Mouse (Mus musculus) left cerebral cortex, adult 2 months (tissue): ENCODE data around the gene Fkbpl. TPM values are rescaled to one million over a fixed set of nuclear protein-coding genes. Genes with fewer than 3 reads are reported as not detected.
A peak's percentile ranks its signal among the peaks of the same experiment; 100 is the strongest.

ENCODE experiments used
- DNase-seq, 2 experiments: peaks; one replicate each; pipeline ENCODE4 v3.0.0; 2021 to 2022; ENCODE audit warnings: low spot score in 2 of 2, mixed read lengths in 1 of 2; ENCODE audit errors: extremely low spot score in 1 of 2
- H3K27ac ChIP-seq: fragments of 200-600 bp; 2 replicates; pipeline ENCODE4 v1.8.1; 2022
- H3K4me3 ChIP-seq: fragments of 200-600 bp; 2 replicates; pipeline ENCODE4 v1.8.1; 2022
- CTCF ChIP-seq: fragments of 200-600 bp; IDR thresholded peaks from 2 replicates; pipeline ENCODE4 v1.8.1; 2022; ENCODE audit warnings: antibody characterized with exemption, mild to moderate bottlenecking, moderate library complexity
- intact Hi-C: fragments of 180-260 bp; cut with DNase I; formaldehyde crosslinking; loops from one replicate; pipeline ENCODE4 v1.15.1; 2025
- total RNA-seq, 2 experiments: library from RNA; stranded (reverse); gene quantifications; 2 replicates each; pipeline ENCODE4 v1.2.3; 2021

Fkbpl gene
- total RNA-seq, 2 experiments from 2014 or later, result 10.9 to 16.9 TPM

DNA sequence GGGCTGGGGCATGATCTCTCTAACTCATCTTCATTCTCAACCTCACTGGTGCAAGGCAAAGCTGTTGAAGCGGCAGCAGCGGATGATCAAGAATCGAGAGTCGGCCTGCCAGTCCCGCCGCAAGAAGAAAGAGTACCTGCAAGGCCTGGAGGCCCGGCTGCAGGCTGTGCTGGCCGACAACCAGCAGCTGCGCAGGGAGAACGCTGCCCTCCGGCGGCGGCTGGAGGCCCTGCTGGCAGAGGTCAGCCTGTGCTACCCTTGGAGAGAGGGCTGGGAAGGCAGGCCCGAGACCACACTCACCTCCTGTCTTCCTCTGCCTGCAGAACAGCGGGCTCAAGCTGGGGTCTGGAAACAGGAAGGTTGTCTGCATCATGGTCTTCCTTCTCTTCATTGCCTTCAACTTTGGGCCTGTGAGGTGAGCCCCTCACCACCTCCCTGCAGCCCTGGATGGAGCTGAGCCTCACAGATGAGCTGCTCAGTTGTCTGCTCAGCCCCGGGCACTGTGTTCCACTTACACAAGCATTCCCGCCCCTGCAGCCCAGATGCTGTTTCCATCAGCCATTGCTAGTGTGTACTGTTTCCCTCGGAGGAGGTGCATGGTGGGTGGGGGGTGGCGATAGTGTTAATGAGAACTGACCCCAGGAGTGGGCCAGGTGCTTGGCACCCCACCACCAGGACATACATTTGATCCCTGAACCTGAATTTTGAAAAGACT is 7.1 kb downstream of the Fkbpl start:
- peak; percentile 53 for TF ChIP-seq CTCF
- Histone ChIP-seq H3K4me3 (no peak overlapping the region), H3K27ac (peak overlapping the region; percentile 29)
- DNase-seq, result no peak
- intact Hi-C loops, result loop anchor here (5.0 kb wide), 2 partner anchors 161 to 241 kb away; no protein-coding TSS in a partner anchor

- peak overlapping the region; percentile 29; the same call in 1 of the 2 replicates for H3K27ac ChIP-seq
- intact Hi-C loops, result loop anchor here (5.0 kb wide), 2 partner anchors 160 to 240 kb away; no protein-coding TSS in a partner anchor
- TF ChIP-seq CTCF, result no peak
Observed at GRCm38 (mm10) chr17:34652546-34652945, 8.0 kb downstream of the Fkbpl start.

GRCm38 (mm10) chr17:34652985-34653384 is 8.4 kb downstream of the Fkbpl start:
- no peak for DNase-seq
- no peak overlapping the region; the same call in 1 of the 2 replicates for H3K27ac ChIP-seq
- TF ChIP-seq CTCF, result no peak
- intact Hi-C loops, result loop anchor here (5.0 kb wide), 2 partner anchors 159 to 239 kb away; no protein-coding TSS in a partner anchor
- H3K4me3 ChIP-seq, result no peak overlapping the region

More at GRCm38 (mm10) chr17:34652546-34652945, 8.0 kb downstream of the Fkbpl start:
- DNase-seq, result no peak
- H3K4me3 ChIP-seq, result no peak overlapping the region

DNA sequence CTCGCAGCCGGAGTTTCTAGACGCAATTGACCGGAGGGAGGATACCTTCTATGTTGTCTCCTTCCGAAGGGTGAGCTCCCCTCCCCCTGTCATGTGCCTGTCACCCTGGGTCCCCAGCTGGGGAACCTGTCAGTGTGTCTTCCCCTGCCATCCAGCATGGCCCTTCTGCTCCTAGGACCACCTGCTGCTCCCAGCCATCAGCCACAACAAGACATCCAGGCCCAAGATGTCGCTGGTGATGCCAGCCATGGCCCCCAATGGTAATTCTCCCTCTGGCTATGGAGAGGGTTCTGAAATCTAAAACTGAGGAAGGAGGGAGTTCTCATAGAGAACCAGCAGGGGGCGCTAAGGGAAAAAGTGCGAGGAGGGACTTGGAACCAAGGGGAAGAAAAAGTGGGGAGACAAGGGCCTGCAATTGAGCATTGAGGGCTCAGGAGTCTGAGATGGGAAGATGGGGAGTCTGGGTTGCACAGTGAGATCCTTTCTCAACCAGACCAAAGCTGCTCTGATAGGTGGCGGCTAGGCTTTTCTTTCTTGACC is 9.3 kb downstream of the Fkbpl start:
- intact Hi-C loops, result loop anchor here (1.0 to 5.0 kb wide), 3 partner anchors 59 to 238 kb away; no protein-coding TSS in a partner anchor
- no peak overlapping the region for H3K27ac ChIP-seq
- peak; percentile 88 for TF ChIP-seq CTCF
- H3K4me3 ChIP-seq, result no peak overlapping the region
- peak in 1 of 2 experiments; percentile 72 for DNase-seq

GRCm38 (mm10) chr17:34654392-34654791 is 9.8 kb downstream of the Fkbpl start:
- DNase-seq, result no peak
- no peak overlapping the region for H3K27ac ChIP-seq
- TF ChIP-seq CTCF, result no peak
- no peak overlapping the region for H3K4me3 ChIP-seq
- intact Hi-C loops, result loop anchor here (1.0 to 5.0 kb wide), 3 partner anchors 59 to 238 kb away; no protein-coding TSS in a partner anchor

GRCm38 (mm10) chr17:34655160-34655559 is 10.6 kb downstream of the Fkbpl start:
- Histone ChIP-seq H3K27ac (peak overlapping the region; percentile 28; the same call in 1 of the 2 replicates), H3K4me3 (no peak overlapping the region)
- no peak for TF ChIP-seq CTCF
- no peak for DNase-seq
- intact Hi-C loops, result no loop called here

DNA sequence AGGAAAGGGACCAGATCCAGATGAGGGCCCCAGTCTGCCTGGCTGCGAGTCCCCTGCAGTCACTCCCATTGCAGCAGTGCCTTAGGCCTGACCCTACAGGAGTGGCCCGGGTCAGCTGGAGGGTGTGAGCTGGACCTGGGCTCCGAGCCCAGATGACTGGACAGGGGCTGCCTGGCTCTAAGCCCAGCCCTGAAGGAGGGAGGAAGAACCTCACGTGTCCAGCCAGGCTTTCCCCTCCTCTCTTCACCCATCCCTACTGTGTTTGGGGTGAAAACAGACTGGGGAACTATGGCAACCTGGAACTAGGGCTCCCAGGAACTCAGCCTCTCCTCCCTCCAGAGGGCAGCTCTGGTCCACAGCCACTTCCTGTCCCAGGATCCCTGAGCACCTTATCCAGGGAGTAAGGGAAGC is 11.0 kb downstream of the Fkbpl start:
- intact Hi-C loops, result no loop called here

DNA sequence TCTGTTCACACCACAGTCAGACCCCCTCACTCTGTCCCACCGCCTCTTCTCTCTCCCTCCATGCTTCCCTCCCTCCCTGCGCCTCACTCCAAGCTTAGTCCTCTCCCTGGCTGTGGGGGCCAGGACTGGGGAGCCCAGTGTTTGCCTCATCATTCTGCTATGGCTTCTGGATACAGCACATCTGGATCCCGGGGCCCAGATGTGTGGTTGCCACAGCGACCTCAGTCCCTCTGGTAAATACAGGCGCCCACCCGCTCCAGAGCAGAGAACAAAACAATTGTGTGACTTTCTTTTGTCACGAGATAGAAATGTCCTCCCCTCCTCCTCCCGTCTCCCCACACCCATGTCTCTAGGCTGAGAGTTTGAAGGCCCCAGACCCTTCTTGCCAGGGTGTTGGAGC is 12.1 kb downstream of the Fkbpl start:
- TF ChIP-seq CTCF, result no peak
- no peak overlapping the region for H3K27ac ChIP-seq
- no peak overlapping the region for H3K4me3 ChIP-seq
- intact Hi-C loops, result no loop called here
- no peak for DNase-seq

More for the DNA sequence above, 11.0 kb downstream of the Fkbpl start:
- peak; percentile 16; the same call in 1 of the 2 replicates for TF ChIP-seq CTCF
- no peak for DNase-seq
- peak overlapping the region; percentile 58; the same call in 1 of the 2 replicates for H3K27ac ChIP-seq
- no peak overlapping the region for H3K4me3 ChIP-seq

GRCm38 (mm10) chr17:34657271-34657670 is 12.7 kb downstream of the Fkbpl start:
- TF ChIP-seq CTCF, result no peak
- intact Hi-C loops, result no loop called here
- no peak overlapping the region for H3K27ac ChIP-seq
- DNase-seq, result no peak
- H3K4me3 ChIP-seq, result no peak overlapping the region

DNA sequence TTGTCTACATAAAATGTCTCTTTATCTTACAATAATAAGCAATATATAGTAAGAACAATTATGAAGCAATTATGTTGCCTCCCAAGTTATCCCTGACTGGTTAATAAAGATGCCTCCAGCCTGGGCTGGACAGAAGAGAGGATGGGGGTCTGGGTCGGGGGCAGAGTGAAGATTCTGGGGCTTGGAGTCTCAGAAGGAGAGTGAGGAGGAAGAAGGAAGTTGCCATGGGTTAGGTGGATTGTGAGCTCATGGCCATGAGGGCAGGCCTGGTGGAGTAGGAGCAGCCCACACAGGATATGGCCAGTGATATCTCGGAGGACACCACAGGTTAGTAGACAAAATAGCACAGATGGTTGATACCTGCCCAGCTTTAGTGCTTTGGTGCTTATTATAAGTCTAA is 13.6 kb downstream of the Fkbpl start:
- no peak for TF ChIP-seq CTCF
- Histone ChIP-seq H3K27ac (no peak overlapping the region), H3K4me3 (no peak overlapping the region)
- no peak for DNase-seq
- intact Hi-C loops, result no loop called here

GRCm38 (mm10) chr17:34658591-34658990 is 14.0 kb downstream of the Fkbpl start:
- TF ChIP-seq CTCF, result no peak

GRCm38 (mm10) chr17:34659181-34659896 is 14.8 kb downstream of the Fkbpl start:
- DNase-seq, result no peak
- Histone ChIP-seq H3K4me3 (no peak overlapping the region), H3K27ac (no peak overlapping the region)
- no peak for TF ChIP-seq CTCF
- intact Hi-C loops, result no loop called here

More at GRCm38 (mm10) chr17:34658591-34658990, 14.0 kb downstream of the Fkbpl start:
- DNase-seq, result no peak
- no peak overlapping the region for H3K4me3 ChIP-seq
- H3K27ac ChIP-seq, result no peak overlapping the region
- intact Hi-C loops, result no loop called here
